Mouse (Mus musculus): ENCODE measurements at regions not wholly inside any gene's neighbourhood (a gene's known extent, or its start where the extent isn't known, plus 50 kb on each side); places are given as distances from the start of the nearest gene placed in this dataset.

- no peak for DNase-seq
Observed at GRCm38 (mm10) chr16:93110912-93111311, 285.0 kb upstream of the Runx1 start.

- no peak for DNase-seq
Observed at GRCm38 (mm10) chr16:93110451-93110850, 284.5 kb upstream of the Runx1 start.

- no peak for DNase-seq
Observed at GRCm38 (mm10) chr16:93109683-93110407, 283.9 kb upstream of the Runx1 start.

GRCm38 (mm10) chr16:93107524-93107845, 281.5 kb upstream of the Runx1 start:
- DNase-seq: no peak

- no peak for DNase-seq
Observed at GRCm38 (mm10) chr16:93106811-93107523, 281.0 kb upstream of the Runx1 start.

GRCm38 (mm10) chr16:93102174-93102573, 276.2 kb upstream of the Runx1 start:
- no peak for DNase-seq

GRCm38 (mm10) chr16:93098057-93098456, 272.1 kb upstream of the Runx1 start:
- DNase-seq: no peak

GRCm38 (mm10) chr16:93096175-93096574, 270.2 kb upstream of the Runx1 start:
- no peak for DNase-seq

- DNase-seq: peak; percentile 11
Observed at GRCm38 (mm10) chr16:93092796-93093195, 266.8 kb upstream of the Runx1 start.

GRCm38 (mm10) chr16:93085227-93085883, 259.4 kb upstream of the Runx1 start:
- no peak for DNase-seq

- no peak for DNase-seq
Observed at GRCm38 (mm10) chr16:93083756-93084155, 257.8 kb upstream of the Runx1 start.

GRCm38 (mm10) chr16:93083142-93083541, 257.2 kb upstream of the Runx1 start:
- no peak for DNase-seq

- DNase-seq: no peak
Observed at GRCm38 (mm10) chr16:93081533-93081932, 255.6 kb upstream of the Runx1 start.

- peak; percentile 38 for DNase-seq
Observed at GRCm38 (mm10) chr16:93079660-93080390, 253.9 kb upstream of the Runx1 start.

- DNase-seq: no peak
Observed at GRCm38 (mm10) chr16:93078909-93079308, 253.0 kb upstream of the Runx1 start.

GRCm38 (mm10) chr16:93075488-93075887, 249.5 kb upstream of the Runx1 start:
- no peak for DNase-seq

- DNase-seq: peak; percentile 54
Observed at GRCm38 (mm10) chr16:93072156-93072555, 246.2 kb upstream of the Runx1 start.

GRCm38 (mm10) chr16:93071726-93072125, 245.8 kb upstream of the Runx1 start:
- DNase-seq: no peak

GRCm38 (mm10) chr16:93066821-93067220, 240.9 kb upstream of the Runx1 start:
- no peak for DNase-seq

- DNase-seq: no peak
Observed at GRCm38 (mm10) chr16:93061475-93062179, 235.7 kb upstream of the Runx1 start.

- DNase-seq: no peak
Observed at GRCm38 (mm10) chr16:93056295-93056694, 230.3 kb upstream of the Runx1 start.

GRCm38 (mm10) chr16:93055545-93055944, 229.6 kb upstream of the Runx1 start:
- no peak for DNase-seq

- no peak for DNase-seq
Observed at GRCm38 (mm10) chr16:93051233-93051632, 225.3 kb upstream of the Runx1 start.

Data from lung, postnatal 14 days (tissue).